Mouse (Mus musculus): ENCODE measurements around the gene Gpr1. TPM values are rescaled to one million over a fixed set of nuclear protein-coding genes. Genes with fewer than 3 reads are reported as not detected.
"Not testable (repeated sequence)": the region's sequence is repeated elsewhere in the genome, so short reads cannot be mapped to it uniquely, and the experiment has no call there.

Gene Gpr1
- total RNA-seq, 2 experiments from 2014 or later, result not detected

DNA sequence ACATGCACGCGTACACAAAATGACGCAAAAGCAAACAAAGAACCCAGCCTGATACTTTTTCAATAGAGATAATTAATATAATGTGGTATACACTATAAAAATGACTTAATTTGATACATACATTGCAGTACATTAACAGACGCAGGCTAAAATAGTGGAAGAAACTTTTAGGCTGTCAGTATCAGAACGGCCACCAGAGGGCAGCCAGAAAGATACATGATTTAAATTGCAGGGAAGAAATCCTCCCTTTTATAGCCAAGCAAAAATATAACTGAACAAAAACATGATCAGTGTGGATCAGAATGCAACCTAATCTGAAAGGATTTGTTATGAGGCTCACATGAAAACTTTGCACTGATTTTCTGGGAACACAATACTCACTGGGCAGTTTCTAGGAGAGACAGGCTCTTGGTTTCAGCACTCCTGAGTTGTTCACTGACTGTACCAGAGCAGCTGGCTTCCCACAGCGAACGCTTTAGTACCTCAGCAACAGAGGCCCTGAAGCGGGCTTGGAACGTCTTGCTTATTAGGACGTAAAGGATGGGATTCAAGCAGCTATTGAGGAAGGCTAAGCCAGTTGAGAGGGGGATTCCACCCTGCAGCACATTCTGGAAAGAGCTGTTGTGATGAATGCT is 31.6 kb downstream of the Gpr1 start:
- no peak for ATAC-seq (replicated peaks; ENCODE audit: low FRiP score, low TSS enrichment, poor library complexity, severe bottlenecking)

DNA sequence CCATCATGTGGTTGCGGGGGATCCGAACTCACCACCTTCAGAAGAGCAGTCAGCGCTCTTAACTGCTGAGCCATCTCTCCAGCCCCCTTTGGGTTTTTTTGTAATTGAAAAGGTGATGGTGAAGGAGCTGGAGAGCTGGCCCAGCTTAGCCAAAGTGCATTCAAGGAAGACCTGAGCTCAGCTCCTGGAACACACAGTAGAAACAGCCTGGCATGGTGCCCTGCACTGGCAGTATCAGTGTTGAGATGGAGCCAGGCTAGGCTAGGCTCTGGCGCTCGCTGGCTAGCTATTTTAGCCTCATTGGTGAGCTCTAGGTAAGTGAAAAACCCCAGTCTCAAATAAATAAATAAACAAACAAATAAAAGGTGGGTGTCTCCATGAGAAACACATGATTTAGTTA is 32.1 kb downstream of the Gpr1 start:
- peak; percentile 52; the same call in 1 of the 2 replicates for ATAC-seq (replicated peaks; ENCODE audit: low FRiP score, low TSS enrichment, poor library complexity, severe bottlenecking)

DNA sequence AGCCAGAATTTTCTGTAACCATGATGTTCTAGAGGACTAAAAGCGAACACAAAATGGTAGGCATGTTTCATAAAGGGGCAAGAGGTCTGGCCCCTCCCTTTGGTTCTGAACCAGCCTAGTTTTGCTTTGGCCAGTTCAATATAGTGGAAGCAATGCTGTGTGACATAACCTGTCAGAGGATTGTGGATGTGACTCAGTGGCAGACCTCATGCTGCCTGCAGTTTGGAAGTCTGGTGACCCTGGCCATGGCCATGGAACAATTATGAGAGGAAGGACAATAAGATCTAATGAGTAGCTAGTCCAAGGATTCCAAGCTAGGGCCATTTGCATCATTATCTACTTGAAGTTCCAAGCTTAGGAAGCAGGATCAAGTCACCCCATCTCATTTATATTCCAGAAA is 32.9 kb downstream of the Gpr1 start:
- no peak for ATAC-seq (replicated peaks; ENCODE audit: low FRiP score, low TSS enrichment, poor library complexity, severe bottlenecking)

DNA sequence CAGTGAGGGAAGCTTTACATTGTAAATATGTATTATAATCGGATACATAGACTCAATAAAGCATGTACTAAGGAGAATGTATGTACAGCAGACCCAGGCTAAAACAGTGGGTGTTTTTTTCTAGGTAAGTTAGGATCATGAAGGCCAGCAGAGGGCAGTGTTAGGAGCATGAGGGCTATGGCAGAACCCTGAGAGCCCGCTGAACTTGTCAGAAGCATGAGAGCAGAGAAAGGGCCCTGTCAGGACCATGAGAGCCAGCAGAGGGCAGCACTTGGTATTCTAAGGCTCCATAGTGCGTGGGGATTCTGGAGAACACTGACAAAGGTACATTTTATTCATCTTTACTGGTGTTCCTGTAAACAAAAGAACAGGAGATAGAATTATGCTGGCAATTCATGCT is 33.3 kb downstream of the Gpr1 start:
- peak; percentile 78 for ATAC-seq (replicated peaks; ENCODE audit: low FRiP score, low TSS enrichment, poor library complexity, severe bottlenecking)

DNA sequence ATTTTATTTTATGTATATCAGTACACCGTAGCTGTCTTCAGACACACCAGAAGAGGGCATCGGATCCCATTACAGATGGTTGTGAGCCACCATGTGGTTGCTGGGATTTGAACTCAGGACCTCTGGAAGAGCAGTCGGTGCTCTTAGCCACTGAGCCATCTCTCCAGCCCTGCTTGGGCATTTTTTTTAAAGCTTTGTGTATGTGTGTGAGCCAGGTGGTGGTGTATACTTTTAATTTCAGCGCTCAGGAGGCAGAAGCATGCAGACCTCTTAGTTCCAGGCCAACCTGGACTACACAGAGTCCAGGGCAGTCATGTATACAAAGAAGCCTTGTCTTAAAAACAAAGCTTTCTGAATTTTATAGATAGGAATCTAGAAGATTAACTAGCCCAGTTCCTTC is 33.8 kb downstream of the Gpr1 start:
- ATAC-seq (replicated peaks; ENCODE audit: low FRiP score, low TSS enrichment, poor library complexity, severe bottlenecking), result peak; percentile 5; the same call in 1 of the 2 replicates

DNA sequence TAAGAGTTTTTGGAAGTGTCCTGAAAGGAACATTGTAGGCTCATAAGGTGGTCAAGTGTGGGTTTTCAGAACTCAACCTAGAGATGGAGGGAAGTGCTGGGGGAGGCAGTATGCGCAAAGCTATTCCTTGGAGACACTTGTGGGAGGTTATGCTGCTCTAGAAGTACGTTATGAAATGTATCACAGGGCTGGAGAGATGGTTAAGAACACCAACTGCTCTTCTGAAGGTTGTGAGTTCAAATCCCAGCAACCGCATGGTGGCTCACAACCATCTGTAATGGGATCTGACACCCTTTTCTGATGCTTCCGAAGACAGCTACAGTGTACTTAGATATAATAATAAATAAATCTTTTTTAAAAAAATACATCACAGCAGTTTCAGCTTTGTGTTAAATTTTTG is 34.2 kb downstream of the Gpr1 start:
- no peak for ATAC-seq (replicated peaks; ENCODE audit: low FRiP score, low TSS enrichment, poor library complexity, severe bottlenecking)

DNA sequence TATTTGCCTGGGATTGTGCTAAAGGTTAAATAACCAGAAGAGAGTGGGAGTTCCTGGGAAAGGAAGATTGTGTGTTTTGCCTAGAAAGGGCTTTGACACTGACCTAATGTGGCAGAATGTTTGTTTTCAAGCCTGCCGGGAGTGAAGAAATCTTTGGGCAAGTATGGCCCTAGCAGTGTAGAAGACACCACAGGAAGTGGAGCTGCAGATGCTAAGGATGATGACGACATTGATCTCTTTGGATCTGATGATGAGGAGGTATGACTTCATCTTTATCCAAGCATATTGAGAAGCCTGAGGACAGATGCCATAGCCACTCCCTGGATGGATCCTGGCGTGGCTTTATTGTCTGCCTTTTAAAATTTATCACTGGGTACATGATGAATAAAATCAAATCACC is 36.0 kb downstream of the Gpr1 start:
- no peak for ATAC-seq (replicated peaks; ENCODE audit: low FRiP score, low TSS enrichment, poor library complexity, severe bottlenecking)

DNA sequence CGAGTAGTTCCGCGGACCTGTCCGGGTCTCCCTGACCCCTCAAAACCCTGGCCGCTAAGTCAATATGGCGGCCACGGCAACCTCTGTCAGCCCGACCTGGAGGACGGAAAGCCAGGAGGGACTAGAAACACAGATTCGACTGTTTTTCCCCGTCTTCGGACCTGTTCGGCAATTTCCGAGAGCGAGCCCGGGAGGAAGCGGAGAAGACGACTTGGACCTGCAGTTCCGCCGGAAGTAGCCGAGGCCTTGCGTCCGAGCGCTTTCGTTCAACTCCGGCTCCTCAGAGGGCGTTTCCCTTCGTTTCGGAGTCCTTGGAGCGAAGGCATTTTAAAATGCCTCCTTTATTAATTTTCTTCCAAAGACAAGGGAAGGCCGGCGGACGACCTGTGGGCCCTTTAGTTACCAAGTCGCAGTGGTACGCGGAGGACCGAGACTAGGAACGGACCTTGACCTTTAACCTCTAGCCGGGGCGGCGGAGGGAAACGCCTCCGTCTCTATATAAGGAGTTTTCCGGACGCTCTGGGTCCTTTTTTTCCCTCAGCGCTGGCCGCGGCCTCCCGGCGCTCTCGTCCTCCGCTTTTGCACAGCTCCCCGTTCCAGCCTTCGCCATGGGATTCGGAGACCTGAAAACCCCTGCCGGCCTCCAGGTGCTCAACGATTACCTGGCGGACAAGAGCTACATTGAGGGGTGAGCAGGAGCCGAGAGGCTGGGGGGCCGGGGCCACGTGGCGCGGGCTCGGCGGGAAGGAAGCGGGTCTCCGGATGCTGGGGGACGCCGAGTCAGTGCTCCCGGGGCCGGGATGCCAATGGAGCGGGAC is 37.5 kb downstream of the Gpr1 start, which contains the start of the genes Eef1b2 and Ndufs1:
TSS of gene Eef1b2 (plus strand) at position 222 of the 818 bp plus-strand sequence.
TSS of gene Ndufs1 (minus strand) at position 230 of the 818 bp plus-strand sequence.
- ATAC-seq (replicated peaks; ENCODE audit: low FRiP score, low TSS enrichment, poor library complexity, severe bottlenecking), result peak; percentile 82

DNA sequence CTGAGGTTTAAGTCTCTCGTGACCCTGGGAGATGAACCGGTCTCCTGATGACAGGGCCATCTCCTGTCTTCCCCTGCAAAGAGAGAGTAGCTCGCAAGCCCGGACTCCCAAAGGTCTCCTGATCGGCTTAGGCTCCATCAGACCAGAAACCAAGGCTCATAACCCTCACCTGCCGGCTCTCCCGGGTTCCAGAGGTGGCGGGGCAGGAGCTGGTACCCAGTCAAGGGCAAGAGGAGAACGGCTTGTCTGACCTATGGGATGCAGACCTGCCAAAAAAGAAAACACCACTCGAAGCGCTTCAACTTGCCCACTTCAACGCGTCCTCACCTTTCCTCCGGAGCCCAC is 38.1 kb downstream of the Gpr1 start:
- peak; percentile 23 for ATAC-seq (replicated peaks; ENCODE audit: low FRiP score, low TSS enrichment, poor library complexity, severe bottlenecking)

DNA sequence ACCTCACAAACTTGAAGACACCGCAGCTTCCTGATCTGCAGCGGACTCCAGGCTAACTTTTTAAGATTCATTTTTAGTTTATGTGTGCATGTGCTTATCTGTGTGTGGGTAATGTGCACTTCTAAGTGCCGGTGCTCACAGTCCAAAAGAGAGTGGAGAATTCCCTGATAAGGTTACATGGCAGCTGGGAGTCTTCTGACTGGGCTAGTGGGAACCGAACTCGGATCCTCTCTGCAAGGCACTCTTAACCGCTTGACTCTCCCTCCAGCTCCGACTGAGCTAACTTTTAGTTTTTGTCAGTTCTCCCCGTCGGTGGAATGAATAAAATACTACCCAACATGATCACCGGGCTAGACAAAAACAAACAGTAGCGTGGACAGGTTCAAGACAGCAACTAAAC is 38.5 kb downstream of the Gpr1 start:
- ATAC-seq (replicated peaks; ENCODE audit: low FRiP score, low TSS enrichment, poor library complexity, severe bottlenecking), result peak; percentile 38

DNA sequence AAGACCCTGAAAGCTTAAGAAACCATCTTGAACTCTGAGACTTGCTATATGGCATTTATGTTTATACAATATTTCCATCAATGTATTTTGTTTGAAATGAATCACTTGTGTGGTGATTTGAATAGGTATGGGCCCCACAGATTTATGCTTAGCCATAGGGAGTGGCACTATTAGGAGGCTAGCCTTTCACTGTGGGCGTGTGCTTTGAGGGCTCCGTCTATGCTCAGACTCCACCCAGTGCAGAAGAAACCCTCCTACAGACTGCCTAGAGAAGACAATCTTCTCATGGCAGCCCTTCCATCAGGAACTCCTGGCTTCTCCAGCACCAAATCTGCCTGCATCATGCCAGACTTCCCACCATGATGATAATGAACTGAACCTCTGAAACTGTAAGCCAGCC is 45.7 kb downstream of the Gpr1 start:
- ATAC-seq (replicated peaks; ENCODE audit: low FRiP score, low TSS enrichment, poor library complexity, severe bottlenecking), result 0 out of 2 replicates have a peak, but pooled peaks have one; percentile 37

DNA sequence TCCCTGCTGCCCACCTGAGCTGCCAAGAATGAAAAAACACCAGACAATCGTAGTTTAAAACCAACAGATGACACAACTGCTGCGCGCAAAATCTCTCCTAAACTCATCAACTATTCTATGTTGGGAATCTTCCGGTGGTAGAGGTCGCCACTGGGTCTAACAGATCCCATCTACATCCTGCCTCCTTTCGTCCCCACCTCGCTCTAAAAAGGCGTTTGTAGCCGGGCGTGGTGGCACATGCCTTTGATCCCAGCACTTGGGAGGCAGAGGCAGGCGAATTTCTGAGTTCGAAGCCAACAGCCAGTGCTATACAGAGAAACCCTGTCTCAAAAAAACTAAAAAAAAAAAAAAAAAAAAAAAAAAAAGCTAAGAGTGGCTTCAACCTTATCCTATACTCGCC is 74.1 kb downstream of the Gpr1 start:
- ATAC-seq (replicated peaks; ENCODE audit: low FRiP score, low TSS enrichment, poor library complexity, severe bottlenecking), result no peak

DNA sequence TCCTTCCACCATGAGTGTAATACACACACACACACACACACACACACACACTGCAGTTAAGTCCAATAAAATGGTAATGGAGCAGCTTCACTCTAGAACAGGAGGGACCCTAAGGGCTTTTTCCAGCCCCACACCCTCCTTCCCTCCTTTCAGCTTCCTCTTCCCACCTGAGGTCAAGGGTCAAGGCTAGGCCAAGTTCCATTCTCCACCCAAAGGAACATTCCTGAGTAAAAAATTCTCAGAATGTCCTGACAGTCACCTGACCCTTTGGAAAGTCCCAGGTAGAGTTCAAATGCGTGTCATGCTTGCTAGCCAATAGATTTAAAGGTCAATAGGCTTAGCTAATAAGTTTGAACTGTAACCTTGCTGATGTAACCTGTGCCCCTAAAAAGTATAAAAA is 75.8 kb downstream of the Gpr1 start:
- ATAC-seq (replicated peaks; ENCODE audit: low FRiP score, low TSS enrichment, poor library complexity, severe bottlenecking), result not testable (repeated sequence)

DNA sequence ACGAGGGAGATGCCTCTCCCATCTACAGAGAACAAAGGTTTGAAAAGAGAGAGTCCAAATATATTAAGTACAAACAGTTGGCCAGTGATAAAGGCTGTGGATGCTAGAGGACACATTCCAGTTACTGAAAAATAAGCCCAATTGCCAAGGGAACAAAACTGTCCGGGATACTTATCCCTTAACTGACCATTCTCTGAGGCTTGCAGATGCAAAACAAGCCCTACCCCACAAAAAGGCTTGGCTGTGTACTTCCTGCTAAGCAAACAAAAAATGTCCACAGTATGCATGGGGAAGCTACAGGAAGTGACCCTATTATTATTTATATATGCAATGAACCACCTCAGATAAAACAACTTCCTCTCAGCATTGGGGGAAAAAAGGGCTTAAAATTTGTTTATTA is 76.4 kb downstream of the Gpr1 start:
- no peak for ATAC-seq (replicated peaks; ENCODE audit: low FRiP score, low TSS enrichment, poor library complexity, severe bottlenecking)

DNA sequence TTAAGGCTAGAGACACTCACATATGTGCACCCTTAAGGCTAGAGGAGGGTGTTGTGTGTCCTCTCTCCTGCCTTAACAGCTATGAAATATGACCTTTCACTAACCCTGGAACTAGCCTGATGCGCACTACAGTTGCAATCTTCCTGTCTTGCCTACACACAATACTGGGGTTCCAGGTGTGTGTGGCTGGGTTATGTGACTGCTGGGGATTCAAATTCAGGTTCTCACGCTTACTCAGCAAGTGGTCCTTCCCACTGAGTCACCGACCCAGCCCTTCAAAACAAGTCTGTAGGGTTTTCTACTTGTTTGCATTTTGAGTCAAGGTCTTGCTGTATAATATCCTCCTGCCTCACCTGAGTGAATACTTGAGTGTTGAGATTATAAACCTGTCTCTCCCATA is 79.8 kb downstream of the Gpr1 start:
- no peak for ATAC-seq (replicated peaks; ENCODE audit: low FRiP score, low TSS enrichment, poor library complexity, severe bottlenecking)

Other genes starting within 250 kb of the Gpr1 start
- gene Ino80d, start 99.9 kb downstream of the Gpr1 start, total RNA-seq (2014; fragmentation: Nextera tagmentation), result 32.7 and 63.0 TPM in 2 replicates
- 13.7 and 16.5 TPM in 2 replicates for gene Ino80d, start 99.9 kb downstream of the Gpr1 start, total RNA-seq (2017)
- 1,764 and 1,902 TPM in 2 replicates for gene Eef1b2, start 37.7 kb downstream of the Gpr1 start, total RNA-seq (2014; fragmentation: Nextera tagmentation)
- gene Eef1b2, start 37.7 kb downstream of the Gpr1 start, total RNA-seq (2017), result 3,394 and 4,141 TPM in 2 replicates
- gene Ndufs1, start 37.7 kb downstream of the Gpr1 start, total RNA-seq (2014; fragmentation: Nextera tagmentation), result 147 and 151 TPM in 2 replicates
- gene Ndufs1, start 37.7 kb downstream of the Gpr1 start, total RNA-seq (2017), result 242 and 260 TPM in 2 replicates
- not detected in 2 replicates for gene Zdbf2, start 58.7 kb upstream of the Gpr1 start, total RNA-seq (2014; fragmentation: Nextera tagmentation)
- not detected in 2 replicates for gene Zdbf2, start 58.7 kb upstream of the Gpr1 start, total RNA-seq (2017)
- not detected in 2 replicates for gene Adam23, start 231.3 kb upstream of the Gpr1 start, total RNA-seq (2014; fragmentation: Nextera tagmentation)
- gene Adam23, start 231.3 kb upstream of the Gpr1 start, total RNA-seq (2017), result not detected in 2 replicates

Measured in megakaryocyte-erythroid progenitor cell, adult 5-6 weeks (primary cell).